17 mouse cellular contexts compared by ENCODE assay signal in the genomic region with DNA sequence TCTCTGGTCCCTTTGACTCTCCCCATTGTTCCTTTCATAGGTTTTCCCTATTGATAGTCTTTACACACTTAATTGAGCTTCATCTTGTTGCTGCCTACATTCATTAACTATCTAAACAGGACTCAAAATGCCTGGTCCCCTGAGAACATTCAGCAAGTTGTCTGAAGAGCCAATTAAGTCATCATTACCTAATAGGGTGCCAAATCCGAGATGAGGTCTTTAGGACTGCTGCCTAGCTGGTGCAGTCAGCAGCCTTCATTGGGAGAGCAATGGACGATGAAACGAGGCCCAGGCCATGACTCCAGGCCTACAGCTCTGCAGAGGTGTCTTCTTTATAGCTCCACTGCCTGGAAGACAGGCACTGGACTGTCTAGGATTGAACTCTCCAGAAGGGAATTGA.
"Had no signal": no experiment of that assay in that cellular context is flagged by ENCODE, and none has a peak within 500 bp of the region (broad histone marks: within the 10 kb centered on the region; RNA-seq: fewer than 3 reads in every experiment).

No protein-coding gene starts in this region.

- H3K36me3 ChIP-seq: limb, embryonic 12.5 days; limb, embryonic 15.5 days; neural tube, embryonic 12.5 days; neural tube, embryonic 15.5 days had no signal

- H3K9ac ChIP-seq: limb, embryonic 12.5 days; limb, embryonic 15.5 days; liver, embryonic 14.5 days; liver, postnatal 0 days; lung, embryonic 14.5 days; neural tube, embryonic 12.5 days; neural tube, embryonic 15.5 days had no signal

- H3K27me3 ChIP-seq: limb, embryonic 12.5 days; limb, embryonic 15.5 days; neural tube, embryonic 12.5 days; neural tube, embryonic 15.5 days had no signal

- H3K27ac ChIP-seq: limb, embryonic 12.5 days; limb, embryonic 15.5 days; liver, embryonic 14.5 days; macrophage; neural tube, embryonic 12.5 days; neural tube, embryonic 15.5 days had no signal

- H3K4me3 ChIP-seq: limb, embryonic 12.5 days; limb, embryonic 15.5 days; neural tube, embryonic 12.5 days; neural tube, embryonic 15.5 days had no signal

- ATAC-seq: liver, postnatal 0 days; lung, postnatal 0 days had no signal

- H3K4me2 ChIP-seq: limb, embryonic 12.5 days; limb, embryonic 15.5 days; liver, embryonic 11.5 days; lung, embryonic 14.5 days; neural tube, embryonic 12.5 days; neural tube, embryonic 15.5 days had no signal

- H3K4me1 ChIP-seq: limb, embryonic 12.5 days; limb, embryonic 15.5 days; neural tube, embryonic 12.5 days; neural tube, embryonic 15.5 days had no signal

- H3K9me3 ChIP-seq: limb, embryonic 12.5 days; limb, embryonic 15.5 days; neural tube, embryonic 12.5 days; neural tube, embryonic 15.5 days had no signal

- DNase-seq: kidney, adult 9 months; kidney, postnatal 14 days; kidney, postnatal 4 days; left cerebral cortex, postnatal 4 days; liver, postnatal 0 days; lung, embryonic 14.5 days; thymus, adult 18-20 months; thymus, postnatal 14 days; thymus, postnatal 4 days had no signal
